In genomic region chr17:63402170-63402569, GRCm38 (mm10) we compare ENCODE assay signal across 21 mouse cellular contexts.
DNase-seq lines count a peak whose midpoint lies in the region; ATAC-seq and TF ChIP-seq lines count a peak whose summit lies in the region.
"Had no signal": no experiment of that assay in that cellular context is flagged by ENCODE, and none has a peak within 500 bp of the region (broad histone marks: within the 10 kb centered on the region; RNA-seq: fewer than 3 reads in every experiment).

No protein-coding gene starts in this region.

- H3K27me3 ChIP-seq in heart, postnatal 0 days (ENCODE audit: control insufficient read depth, insufficient read depth, low read length) = no peaks in the 10 kb centered on the region
- H3K27me3 ChIP-seq in splenic B cell, adult 2 months (ENCODE audit: control insufficient read depth, insufficient read depth, low read length, poor library complexity, severe bottlenecking) = no peaks in the 10 kb centered on the region
- H3K27me3 ChIP-seq: embryonic facial prominence, embryonic 12.5 days; hindbrain, embryonic 13.5 days; limb, embryonic 15.5 days; liver, embryonic 13.5 days; midbrain, embryonic 12.5 days; neural tube, embryonic 13.5 days had no signal

- no peak for TF ChIP-seq EP300 in heart, postnatal 0 days (IDR thresholded peaks at IDR 0.05; ENCODE audit: low read depth)

- H3K4me1 ChIP-seq in heart, postnatal 0 days (ENCODE audit: control insufficient read depth, insufficient read depth) = peaks cover 15% of the 10 kb centered on the region; the same call in 1 of the 2 replicates

- peak overlapping the region; percentile 43; the same call in 1 of the 2 replicates for H3K27ac ChIP-seq in gastrocnemius, adult 2 months
- H3K27ac ChIP-seq in heart, postnatal 0 days (ENCODE audit: low read depth) = peak overlapping the region; percentile 20; the same call in 1 of the 2 replicates
- H3K27ac ChIP-seq: embryonic facial prominence, embryonic 12.5 days; liver, embryonic 13.5 days; midbrain, embryonic 12.5 days; neural tube, embryonic 13.5 days had no signal

- no peak overlapping the region for H3K4me2 ChIP-seq in heart, postnatal 0 days (ENCODE audit: low read depth, low read length)
- H3K4me2 ChIP-seq: embryonic facial prominence, embryonic 12.5 days; hindbrain, embryonic 13.5 days; limb, embryonic 15.5 days; liver, embryonic 13.5 days; lung, embryonic 14.5 days; midbrain, embryonic 12.5 days; neural tube, embryonic 13.5 days had no signal

- H3K4me3 ChIP-seq in gastrocnemius, adult 2 months = no peak overlapping the region
- no peak overlapping the region for H3K4me3 ChIP-seq in heart, postnatal 0 days (ENCODE audit: low read depth, low read length)
- H3K4me3 ChIP-seq: embryonic facial prominence, embryonic 12.5 days; hindbrain, embryonic 13.5 days; limb, embryonic 10.5 days; limb, embryonic 15.5 days; liver, embryonic 13.5 days; midbrain, embryonic 12.5 days; myocyte; neural tube, embryonic 13.5 days had no signal

- ATAC-seq in heart, postnatal 0 days (ENCODE audit: insufficient read depth, low read depth) = no peak
- ATAC-seq in granulocyte monocyte progenitor cell, adult 5-6 weeks (replicated peaks; ENCODE audit: poor library complexity, severe bottlenecking) = 0 out of 2 replicates have a peak, but pooled peaks have one; percentile 27
- ATAC-seq: forebrain, embryonic 14.5 days had no signal

- TF ChIP-seq CTCF in gastrocnemius, adult 2 months (IDR thresholded peaks at IDR 0.05) = no peak
- no peak for TF ChIP-seq CTCF in heart, postnatal 0 days (IDR thresholded peaks at IDR 0.05; ENCODE audit: low read depth)

- intact Hi-C loops in gastrocnemius, adult 2 months (cut with DNase I) = loop anchor here (5.0 kb wide), 1 partner anchor 80 kb away; no protein-coding TSS in a partner anchor
- intact Hi-C loops in gastrocnemius, postnatal 14 days (cut with DNase I; ENCODE audit: low total_unique reads) = no loop called here
- intact Hi-C loops in heart, postnatal 10 days (cut with DNase I) = no loop called here

- 67% methylated on average over 3 of the region's 3 CpGs for WGBS in heart, postnatal 0 days

- DNase-seq in gastrocnemius, adult 2 months = no peak
- no peak for DNase-seq in gastrocnemius, postnatal 14 days
- no peak for DNase-seq in heart, postnatal 0 days (ENCODE audit: low spot score)
- no peak for DNase-seq in heart, postnatal 10 days
- peak; percentile 60 for DNase-seq in splenic B cell, adult 2 months (ENCODE audit: low read depth, low spot score)
- DNase-seq in cerebellum, adult 8-10 months = no peak
- DNase-seq in adipocyte (ENCODE audit: low spot score) = no peak
- DNase-seq: layer of hippocampus, postnatal 36 days; liver, embryonic 13.5 days; retina, postnatal 1 day; right cerebral cortex, postnatal 14 days had no signal

- no peak overlapping the region for H3K9ac ChIP-seq in heart, postnatal 0 days (replicated peaks; ENCODE audit: low read depth, low read length)
- H3K9ac ChIP-seq: embryonic facial prominence, embryonic 12.5 days; hindbrain, embryonic 13.5 days; limb, embryonic 15.5 days; liver, embryonic 13.5 days; lung, embryonic 14.5 days; midbrain, embryonic 12.5 days; neural tube, embryonic 13.5 days had no signal

- no peaks in the 10 kb centered on the region for H3K36me3 ChIP-seq in heart, postnatal 0 days (replicated peaks; ENCODE audit: control insufficient read depth, insufficient read depth, low read length)
- no peaks in the 10 kb centered on the region for H3K36me3 ChIP-seq in splenic B cell, adult 2 months (ENCODE audit: control insufficient read depth, insufficient read depth, low read length, poor library complexity, severe bottlenecking)
- H3K36me3 ChIP-seq: embryonic facial prominence, embryonic 12.5 days; hindbrain, embryonic 13.5 days; limb, embryonic 10.5 days; limb, embryonic 15.5 days; liver, embryonic 13.5 days; midbrain, embryonic 12.5 days; neural tube, embryonic 13.5 days had no signal

- H3K9me3 ChIP-seq in heart, postnatal 0 days (replicated peaks; ENCODE audit: control insufficient read depth, low read length) = no peaks in the 10 kb centered on the region
- H3K9me3 ChIP-seq: embryonic facial prominence, embryonic 12.5 days; hindbrain, embryonic 13.5 days; limb, embryonic 10.5 days; limb, embryonic 15.5 days; liver, embryonic 13.5 days; midbrain, embryonic 12.5 days; neural tube, embryonic 13.5 days had no signal
